Mouse (Mus musculus): ENCODE measurements around the gene Zfp335.
"Not testable (repeated sequence)": the region's sequence is repeated elsewhere in the genome, so short reads cannot be mapped to it uniquely, and the experiment has no call there.

Zfp335 gene

GRCm38 (mm10) chr2:164895885-164896284 is 15.7 kb downstream of the Zfp335 start:
- no peak for DNase-seq (ENCODE audit: low read depth, low spot score)

- DNase-seq (ENCODE audit: low read depth, low spot score): no peak
Observed at GRCm38 (mm10) chr2:164894644-164895043, 16.9 kb downstream of the Zfp335 start.

- DNase-seq (ENCODE audit: low read depth, low spot score): no peak
Observed at GRCm38 (mm10) chr2:164894048-164894447, 17.5 kb downstream of the Zfp335 start.

GRCm38 (mm10) chr2:164892696-164893216 is 18.8 kb downstream of the Zfp335 start:
- no peak for DNase-seq (ENCODE audit: low read depth, low spot score)

GRCm38 (mm10) chr2:164891908-164892695 is 19.5 kb downstream of the Zfp335 start:
- DNase-seq (ENCODE audit: low read depth, low spot score): no peak

- no peak for DNase-seq (ENCODE audit: low read depth, low spot score)
Observed at GRCm38 (mm10) chr2:164891056-164891834, 20.3 kb downstream of the Zfp335 start.

- DNase-seq (ENCODE audit: low read depth, low spot score): no peak
Observed at GRCm38 (mm10) chr2:164890411-164891049, 21.0 kb downstream of the Zfp335 start.

- DNase-seq (ENCODE audit: low read depth, low spot score): no peak
Observed at GRCm38 (mm10) chr2:164889960-164890359, 21.6 kb downstream of the Zfp335 start.

GRCm38 (mm10) chr2:164888996-164889395 is 22.6 kb downstream of the Zfp335 start:
- no peak for DNase-seq (ENCODE audit: low read depth, low spot score)

GRCm38 (mm10) chr2:164886617-164887016 is 24.9 kb downstream of the Zfp335 start:
- DNase-seq (ENCODE audit: low read depth, low spot score): no peak

- no peak for DNase-seq (ENCODE audit: low read depth, low spot score)
Observed at GRCm38 (mm10) chr2:164885788-164886187, 25.8 kb downstream of the Zfp335 start.

- no peak for DNase-seq (ENCODE audit: low read depth, low spot score)
Observed at GRCm38 (mm10) chr2:164882619-164883018, 28.9 kb downstream of the Zfp335 start.

GRCm38 (mm10) chr2:164879568-164880277 is 31.8 kb downstream of the Zfp335 start:
- DNase-seq (ENCODE audit: low read depth, low spot score): peak; percentile 97

- peak; percentile 94 for DNase-seq (ENCODE audit: low read depth, low spot score)
Observed at GRCm38 (mm10) chr2:164879228-164879567, 32.4 kb downstream of the Zfp335 start, which contains the start of gene Pcif1. TSS of gene Pcif1 (plus strand) at chr2:164879304.

- DNase-seq (ENCODE audit: low read depth, low spot score): peak; percentile 75
Observed at GRCm38 (mm10) chr2:164878509-164879227, 32.9 kb downstream of the Zfp335 start.

- DNase-seq (ENCODE audit: low read depth, low spot score): peak; percentile 40
Observed at GRCm38 (mm10) chr2:164877376-164878215, 34.0 kb downstream of the Zfp335 start.

- not testable (repeated sequence) for DNase-seq (ENCODE audit: low read depth, low spot score)
Observed at GRCm38 (mm10) chr2:164875648-164876047, 35.9 kb downstream of the Zfp335 start.

GRCm38 (mm10) chr2:164874239-164874769 is 37.3 kb downstream of the Zfp335 start:
- peak; percentile 86 for DNase-seq (ENCODE audit: low read depth, low spot score)

- DNase-seq (ENCODE audit: low read depth, low spot score): no peak
Observed at GRCm38 (mm10) chr2:164873621-164874020, 37.9 kb downstream of the Zfp335 start.
